Mouse (Mus musculus) liver, embryonic 16.5 days (tissue): ENCODE measurements around the gene Camsap2. TPM values are rescaled to one million over a fixed set of nuclear protein-coding genes. Genes with fewer than 3 reads are reported as not detected.
A peak's percentile ranks its signal among the peaks of the same experiment; 100 is the strongest.

Source experiments
- ATAC-seq: fragments of 200-750 bp; cut with Nextera tagmentation; 2 replicates; pipeline ENCODE4 v1.8.0; 2017; ENCODE audit warnings: low read depth, mild to moderate bottlenecking, moderate number of reproducible peaks, moderate library complexity
- H3K27ac ChIP-seq: fragments of 300-500 bp; sonication (generic); 2 replicates; pipeline ENCODE4 v1.5.1; 2014; ENCODE audit warnings: mild to moderate bottlenecking, low read length
- H3K27me3 ChIP-seq: fragments of 300-500 bp; sonication (generic); 2 replicates; pipeline ENCODE4 v1.6.1; 2014; ENCODE audit warnings: low read depth, low read length, mixed read lengths; ENCODE audit not compliant: control insufficient read depth, insufficient read depth
- H3K36me3 ChIP-seq: fragments of 300-500 bp; sonication (generic); 2 replicates; pipeline ENCODE4 v1.6.1; 2014; ENCODE audit warnings: mild to moderate bottlenecking; ENCODE audit not compliant: control insufficient read depth, insufficient read depth
- H3K4me1 ChIP-seq: fragments of 300-500 bp; sonication (generic); 2 replicates; pipeline ENCODE4 v1.6.1; 2014; ENCODE audit warnings: low read depth, low read length, mixed read lengths; ENCODE audit not compliant: control insufficient read depth
- H3K4me2 ChIP-seq: fragments of 300-500 bp; sonication (generic); 2 replicates; pipeline ENCODE4 v1.6.1; 2014; ENCODE audit warnings: low read depth, low read length, mixed read lengths
- H3K4me3 ChIP-seq: fragments of 300-500 bp; sonication (generic); 2 replicates; pipeline ENCODE4 v1.5.1; 2014; ENCODE audit warnings: low read depth, mild to moderate bottlenecking, low read length
- H3K9ac ChIP-seq: fragments of 300-500 bp; sonication (generic); 2 replicates; pipeline ENCODE4 v1.6.1; 2014; ENCODE audit warnings: low read depth, low read length
- H3K9me3 ChIP-seq: fragments of 300-500 bp; sonication (generic); replicated peaks from 2 replicates; pipeline ENCODE4 v1.6.1; 2016; ENCODE audit warnings: low read length; ENCODE audit not compliant: control insufficient read depth
- WGBS: fragments of 180-500 bp; shearing (Covaris S2); extraction: QIAGEN DNeasy Blood & Tissue Kit; methylation state at CpG from one replicate; pipeline ENCODE4 v1.1.7; 2014; ENCODE audit not compliant: insufficient replicate concordance; 5-methylcytosine and 5-hydroxymethylcytosine counted together
- polyA plus RNA-seq: library from polyadenylated mRNA; unstranded; fragments of >200 nt; fragmentation: Nextera tagmentation; extraction: Ambion mirVana; gene quantifications from 2 replicates; pipeline ENCODE4 v1.2.1, GENCODE M21; 2015

The Camsap2 gene
- polyA plus RNA-seq, 1 experiment from 2014 or later: 5.1 TPM

GRCm38 (mm10) chr1:136348137-136348536, 2.2 kb upstream of the Camsap2 start:
- Histone ChIP-seq H3K27me3 (no peaks in the 10 kb centered on the region), H3K9ac (no peak overlapping the region), H3K36me3 (no peaks in the 10 kb centered on the region), H3K4me2 (no peak overlapping the region), H3K27ac (peak overlapping the region; percentile 88), H3K4me3 (no peak overlapping the region), H3K4me1 (peaks cover 25% of the 10 kb centered on the region), H3K9me3 (no peaks in the 10 kb centered on the region)
- no peak for ATAC-seq
- WGBS: 66% methylated on average over 5 of the region's 5 CpGs

DNA sequence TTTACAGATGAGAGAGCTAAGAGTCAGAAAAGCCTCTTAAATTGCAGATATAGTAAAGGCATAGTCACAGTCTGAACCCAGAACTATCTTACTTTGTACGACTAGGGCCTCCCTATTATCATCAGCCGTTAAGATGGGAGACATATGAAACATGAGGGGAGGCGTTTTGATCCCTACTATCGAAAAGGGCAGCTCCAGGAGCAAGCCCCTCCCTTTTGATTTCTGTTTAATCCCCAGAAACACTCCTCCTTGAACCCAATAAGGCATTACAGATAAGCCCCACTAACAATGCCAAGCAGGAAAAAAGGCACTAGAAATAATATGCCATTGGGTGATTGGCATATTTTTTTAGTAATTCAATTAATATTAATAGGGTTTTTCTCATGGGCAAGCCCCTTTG, 1.2 kb upstream of the Camsap2 start:
- peak overlapping the region; percentile 96; the same call in 1 of the 2 replicates for H3K9ac ChIP-seq
- peak; percentile 74 for ATAC-seq
- peak overlapping the region; percentile 97 for H3K4me2 ChIP-seq
- WGBS: 20% methylated on average over 4 of the region's 4 CpGs
- no peaks in the 10 kb centered on the region for H3K9me3 ChIP-seq
- H3K4me3 ChIP-seq: peak overlapping the region; percentile 98; the same call in 1 of the 2 replicates
- H3K4me1 ChIP-seq: peaks cover 30% of the 10 kb centered on the region
- peak overlapping the region; percentile 99 for H3K27ac ChIP-seq
- H3K27me3 ChIP-seq: no peaks in the 10 kb centered on the region
- no peaks in the 10 kb centered on the region for H3K36me3 ChIP-seq

GRCm38 (mm10) chr1:136346373-136347035, 600 bp upstream of the Camsap2 start:
- Histone ChIP-seq H3K36me3 (no peaks in the 10 kb centered on the region), H3K4me2 (peak overlapping the region; percentile 97), H3K27me3 (no peaks in the 10 kb centered on the region), H3K9me3 (no peaks in the 10 kb centered on the region), H3K4me3 (peak overlapping the region; percentile 98), H3K9ac (peak overlapping the region; percentile 96), H3K27ac (peak overlapping the region; percentile 99), H3K4me1 (peaks cover 31% of the 10 kb centered on the region)
- WGBS: 1% methylated on average over 12 of the region's 12 CpGs
- peak; percentile 20; the same call in 1 of the 2 replicates for ATAC-seq

DNA sequence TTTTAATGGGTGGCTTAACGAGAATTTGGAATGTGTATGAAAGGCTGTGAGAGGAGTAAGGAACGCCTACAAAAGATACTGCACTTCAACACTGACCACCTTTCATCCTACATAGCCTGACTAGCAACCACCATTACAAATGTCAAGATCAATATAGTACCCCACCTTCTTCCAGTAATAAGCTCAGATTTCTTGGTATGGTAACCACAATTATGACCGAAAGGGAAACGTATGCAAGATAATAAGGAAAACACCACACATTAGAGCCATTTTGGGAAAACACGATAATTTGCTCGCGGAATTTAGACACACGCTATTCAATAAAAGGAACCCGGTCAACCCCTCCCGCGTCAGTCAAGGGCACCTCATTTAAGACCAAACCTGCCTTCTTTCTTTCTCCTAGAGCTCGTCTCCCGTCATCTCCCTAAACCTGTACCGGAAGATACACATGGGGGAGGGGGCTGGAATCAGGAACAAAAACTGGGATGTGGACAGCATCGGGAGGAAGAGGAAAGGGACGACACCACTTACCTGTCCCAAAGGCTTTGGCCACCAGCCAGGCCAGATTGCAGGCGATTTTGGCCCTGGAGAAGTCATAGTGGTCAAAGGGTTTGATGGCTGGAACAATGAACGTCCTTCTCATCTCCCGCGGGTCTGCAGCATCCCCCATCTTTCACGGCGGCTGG, 993 bp downstream of the Camsap2 start:
- H3K4me2 ChIP-seq: peak overlapping the region; percentile 97
- no peaks in the 10 kb centered on the region for H3K9me3 ChIP-seq
- no peaks in the 10 kb centered on the region for H3K27me3 ChIP-seq
- H3K27ac ChIP-seq: peak overlapping the region; percentile 99
- ATAC-seq: no peak
- WGBS: 1% methylated on average over 22 of the region's 22 CpGs
- peaks cover 35% of the 10 kb centered on the region for H3K4me1 ChIP-seq
- H3K36me3 ChIP-seq: peaks cover 6% of the 10 kb centered on the region
- peak overlapping the region; percentile 96 for H3K9ac ChIP-seq
- peak overlapping the region; percentile 98 for H3K4me3 ChIP-seq

GRCm38 (mm10) chr1:136344281-136344680, 1.6 kb downstream of the Camsap2 start:
- no peak for ATAC-seq
- peak overlapping the region; percentile 98 for H3K4me3 ChIP-seq
- H3K27me3 ChIP-seq: no peaks in the 10 kb centered on the region
- no peaks in the 10 kb centered on the region for H3K9me3 ChIP-seq
- H3K27ac ChIP-seq: peak overlapping the region; percentile 99
- H3K9ac ChIP-seq: peak overlapping the region; percentile 96
- H3K36me3 ChIP-seq: peaks cover 6% of the 10 kb centered on the region
- 11% methylated on average over 1 of the region's 1 CpGs for WGBS
- H3K4me1 ChIP-seq: peaks cover 35% of the 10 kb centered on the region
- peak overlapping the region; percentile 97 for H3K4me2 ChIP-seq

- no peak for ATAC-seq
- peak overlapping the region; percentile 98 for H3K4me3 ChIP-seq
- H3K9ac ChIP-seq: peak overlapping the region; percentile 65
- H3K27ac ChIP-seq: peak overlapping the region; percentile 23; the same call in 1 of the 2 replicates
- H3K4me2 ChIP-seq: peak overlapping the region; percentile 97
- H3K9me3 ChIP-seq: no peaks in the 10 kb centered on the region
- no peaks in the 10 kb centered on the region for H3K27me3 ChIP-seq
- 36% methylated on average over 7 of the region's 7 CpGs for WGBS
- H3K36me3 ChIP-seq: peaks cover 6% of the 10 kb centered on the region
- H3K4me1 ChIP-seq: peaks cover 35% of the 10 kb centered on the region
These were observed 2.2 kb downstream of the Camsap2 start for GRCm38 (mm10) chr1:136343727-136344126.

DNA sequence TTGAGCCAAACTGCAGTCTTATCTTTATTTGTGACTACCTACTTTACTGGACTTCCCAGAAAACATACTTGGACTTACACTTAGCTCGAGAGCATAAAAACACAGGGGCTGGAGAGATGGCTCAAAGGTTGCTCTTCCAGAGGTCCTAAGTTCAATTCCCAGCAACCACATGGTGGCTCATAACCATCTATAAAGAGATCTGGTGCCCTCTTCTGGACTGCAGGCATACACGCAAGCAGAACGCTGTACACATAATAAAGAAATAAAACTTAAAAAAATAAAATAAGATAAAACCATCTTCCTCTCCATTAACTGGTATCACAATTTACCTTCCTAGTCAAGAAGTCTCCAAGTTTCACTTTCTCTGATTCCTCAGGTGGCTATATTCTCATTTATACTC, 5.4 kb downstream of the Camsap2 start:
- Histone ChIP-seq H3K4me1 (peaks cover 15% of the 10 kb centered on the region), H3K27me3 (no peaks in the 10 kb centered on the region), H3K4me2 (no peak overlapping the region), H3K4me3 (no peak overlapping the region), H3K27ac (no peak overlapping the region), H3K36me3 (peaks cover 6% of the 10 kb centered on the region), H3K9ac (no peak overlapping the region), H3K9me3 (no peaks in the 10 kb centered on the region)
- 76% methylated on average over 3 of the region's 3 CpGs for WGBS
- ATAC-seq: no peak

GRCm38 (mm10) chr1:136334743-136335142, 11.2 kb downstream of the Camsap2 start:
- Histone ChIP-seq H3K36me3 (peaks cover 14% of the 10 kb centered on the region), H3K27me3 (no peaks in the 10 kb centered on the region), H3K9me3 (no peaks in the 10 kb centered on the region), H3K9ac (no peak overlapping the region), H3K4me2 (no peak overlapping the region), H3K4me1 (no peaks in the 10 kb centered on the region; the same call in 1 of the 2 replicates), H3K4me3 (no peak overlapping the region), H3K27ac (no peak overlapping the region)
- no peak for ATAC-seq
- WGBS: 91% methylated on average over 10 of the region's 10 CpGs

GRCm38 (mm10) chr1:136333512-136333911, 12.4 kb downstream of the Camsap2 start:
- H3K4me3 ChIP-seq: no peak overlapping the region
- H3K27me3 ChIP-seq: no peaks in the 10 kb centered on the region
- H3K36me3 ChIP-seq: peaks cover 14% of the 10 kb centered on the region
- ATAC-seq: no peak
- H3K4me1 ChIP-seq: no peaks in the 10 kb centered on the region; the same call in 1 of the 2 replicates
- no peak overlapping the region for H3K27ac ChIP-seq
- H3K4me2 ChIP-seq: no peak overlapping the region
- 84% methylated on average over 3 of the region's 3 CpGs for WGBS
- no peak overlapping the region for H3K9ac ChIP-seq
- no peaks in the 10 kb centered on the region for H3K9me3 ChIP-seq
